Mouse (Mus musculus) kidney, adult 11 months (tissue): ENCODE data around the gene Dcdc2b.

Experiments
- DNase-seq: peaks from one replicate; pipeline ENCODE4 v3.0.0; 2022

Gene Dcdc2b

DNA sequence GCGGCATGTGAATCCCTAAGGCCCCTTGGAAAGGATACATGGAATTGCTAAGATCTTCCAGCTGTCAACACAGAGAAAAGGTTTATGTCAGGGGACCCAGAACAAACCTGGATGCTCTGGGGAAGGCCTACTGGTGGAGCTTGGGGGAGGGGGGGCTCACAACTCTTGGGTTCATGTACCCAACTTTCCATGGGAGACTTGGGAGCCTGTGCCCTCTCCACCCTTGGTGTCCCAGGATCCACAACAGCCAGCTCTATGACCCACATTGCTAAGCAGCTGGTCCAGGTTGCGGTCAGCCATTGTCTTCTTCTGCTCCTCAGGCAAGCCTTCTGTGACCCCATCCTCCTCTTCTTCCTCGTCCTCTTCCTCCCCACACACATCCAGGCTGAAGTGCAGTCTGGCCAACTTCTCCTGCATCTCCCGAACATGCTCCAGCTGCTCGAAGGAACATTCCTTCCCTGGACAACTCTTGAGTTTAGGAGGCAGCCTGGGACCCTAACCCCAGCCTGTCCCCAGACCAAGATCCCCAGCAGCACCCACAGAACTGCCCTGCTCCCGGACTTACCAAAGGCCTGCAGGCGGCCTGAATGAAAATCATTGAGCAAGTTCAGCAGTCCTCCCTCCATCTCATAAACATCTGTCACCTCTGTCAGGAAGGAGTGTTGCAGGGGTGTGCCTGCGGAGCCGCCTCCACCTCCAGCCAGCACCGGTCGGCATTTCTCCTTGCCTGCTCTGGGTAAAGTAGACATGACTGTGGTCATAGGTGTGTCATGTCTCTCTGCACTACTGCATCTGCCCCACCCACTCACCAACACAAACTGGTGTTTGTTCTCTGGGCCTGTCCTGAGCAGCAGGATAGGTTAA lies 6.6 kb upstream of the Dcdc2b start:
- no peak for DNase-seq

DNA sequence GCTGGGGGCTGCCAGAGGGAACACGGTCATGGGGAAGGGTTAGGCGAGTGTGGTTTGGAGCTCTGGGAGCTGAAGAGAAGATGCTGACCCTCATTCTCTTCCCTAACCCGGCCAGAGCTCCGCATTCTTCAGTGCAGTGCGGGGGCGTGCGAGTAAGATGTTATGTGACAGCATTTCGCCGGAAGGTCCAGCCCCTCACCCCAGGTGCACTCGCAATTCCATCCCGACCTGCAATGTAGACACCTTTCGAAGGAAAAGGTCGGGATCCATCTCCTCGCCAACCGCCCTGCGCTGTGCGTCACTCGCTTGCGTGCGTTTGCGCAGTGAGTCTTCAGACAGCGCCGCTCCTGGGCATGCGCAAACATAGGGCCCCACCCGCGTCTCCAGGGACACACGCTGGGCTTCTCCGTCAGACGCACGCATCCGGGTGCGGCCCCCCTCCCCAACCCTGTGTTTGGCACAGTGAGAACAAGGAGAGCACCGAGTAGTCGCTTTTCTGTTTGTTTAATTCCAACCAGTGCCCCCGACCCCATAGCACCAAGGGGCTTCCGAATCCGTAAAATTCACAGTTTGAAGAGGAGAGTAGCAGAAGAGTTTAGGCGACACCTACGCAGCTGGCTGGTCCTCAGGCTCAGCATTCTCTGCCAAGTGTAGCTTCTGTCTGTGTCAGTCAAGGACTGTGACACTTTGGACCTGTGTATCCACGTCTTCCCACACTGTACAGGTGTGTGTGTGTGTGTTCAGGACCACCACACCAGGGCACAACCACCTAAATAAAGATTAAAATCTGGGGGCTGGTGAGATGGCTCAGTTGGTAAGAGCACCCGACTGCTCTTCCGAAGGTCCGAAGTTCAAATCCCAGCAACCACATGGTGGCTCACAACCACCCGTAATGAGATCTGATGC lies 5.0 kb upstream of the Dcdc2b start, which contains the start of gene Iqcc:
Gene Iqcc (minus strand): TSS at position 314 of the 906 bp plus-strand sequence.
- peak; percentile 95 for DNase-seq

DNA sequence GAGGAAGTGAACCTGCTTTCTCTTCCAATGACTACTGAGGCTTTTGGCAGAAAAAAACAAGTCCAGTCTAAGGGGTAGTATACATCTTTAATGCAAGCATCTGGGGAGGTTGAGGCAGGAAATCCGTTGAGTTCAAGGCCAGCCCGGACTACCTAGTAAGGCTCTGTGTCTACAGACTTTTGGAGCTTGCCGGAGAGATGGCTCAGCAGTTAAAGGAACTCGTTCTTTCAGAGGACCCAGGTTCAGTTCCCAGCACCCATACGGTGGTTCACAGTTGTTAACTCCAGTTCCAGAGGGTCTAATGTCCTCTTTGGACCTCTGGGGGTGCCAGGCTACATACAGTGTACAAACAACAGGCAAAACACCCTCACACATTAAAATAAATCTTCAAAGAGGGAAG lies 4.0 kb upstream of the Dcdc2b start:
- no peak for DNase-seq

DNA sequence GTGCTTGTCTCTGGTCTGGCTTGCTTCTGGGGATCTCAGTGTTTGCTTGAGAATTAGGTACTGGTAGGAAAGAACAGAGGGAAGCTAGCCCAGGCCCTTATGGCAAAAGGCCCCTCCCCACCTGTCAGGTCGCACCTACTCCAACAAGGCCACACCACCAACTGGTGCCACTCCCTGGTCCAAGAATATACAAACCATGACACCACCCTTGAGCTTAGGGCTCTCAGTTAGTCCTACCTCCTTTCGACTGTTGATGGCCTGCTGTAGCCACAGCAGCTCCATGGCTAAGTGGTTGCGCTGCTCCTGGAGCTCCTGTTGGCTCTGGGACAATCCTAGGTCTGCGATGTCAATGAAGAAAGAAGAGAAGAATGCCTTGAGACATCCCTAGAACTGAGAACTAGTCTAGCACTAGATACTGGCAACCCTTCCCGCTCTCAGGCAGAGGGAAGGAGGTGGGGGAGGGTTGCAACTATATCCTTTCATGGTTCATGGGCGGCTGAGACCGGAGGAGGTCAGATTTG lies 3.1 kb upstream of the Dcdc2b start:
- no peak for DNase-seq

DNA sequence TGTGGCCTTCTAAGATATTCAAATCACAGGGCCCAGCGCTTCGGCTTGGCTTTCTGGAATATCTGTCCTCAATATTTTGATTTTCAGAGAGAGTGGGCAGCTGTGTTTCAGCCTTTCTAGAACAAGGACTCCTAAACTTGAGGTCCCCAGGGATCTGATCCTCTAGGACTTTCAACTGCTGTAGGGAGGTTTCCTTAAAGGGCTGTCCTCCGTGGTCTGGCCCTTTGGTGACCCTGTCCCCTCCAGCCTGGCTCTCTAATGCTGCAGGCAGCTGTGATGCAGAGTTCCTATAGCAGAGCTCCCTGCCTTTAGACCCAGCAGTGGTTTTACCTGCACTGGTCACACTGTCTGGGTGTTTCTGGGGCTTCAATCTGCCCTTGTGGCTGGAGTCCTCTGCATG lies 2.6 kb upstream of the Dcdc2b start:
- no peak for DNase-seq

DNA sequence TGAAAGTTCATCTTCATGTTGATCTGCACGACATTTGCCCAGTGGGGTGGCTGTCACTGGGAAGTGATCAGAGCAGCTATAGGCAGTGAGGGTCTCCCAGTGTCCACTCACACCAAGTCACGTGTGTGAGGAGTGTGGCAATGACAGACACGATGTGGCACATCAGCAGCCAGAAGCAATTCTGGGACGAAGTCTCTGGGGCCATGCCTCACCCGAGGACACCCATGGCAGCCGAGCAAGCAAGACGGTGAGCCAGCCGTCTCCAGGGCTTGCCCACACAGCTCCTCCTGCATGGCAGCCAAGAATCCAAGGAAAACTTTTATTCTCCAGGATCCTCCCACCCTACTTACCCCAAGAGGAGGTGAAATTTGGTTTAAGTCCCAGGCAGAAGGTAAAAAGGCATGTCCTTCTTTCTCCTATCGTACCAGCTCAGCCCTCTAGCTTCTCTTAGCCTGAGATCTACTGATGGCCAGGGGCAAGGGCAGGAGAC lies 1.8 kb upstream of the Dcdc2b start:
- DNase-seq: no peak

DNA sequence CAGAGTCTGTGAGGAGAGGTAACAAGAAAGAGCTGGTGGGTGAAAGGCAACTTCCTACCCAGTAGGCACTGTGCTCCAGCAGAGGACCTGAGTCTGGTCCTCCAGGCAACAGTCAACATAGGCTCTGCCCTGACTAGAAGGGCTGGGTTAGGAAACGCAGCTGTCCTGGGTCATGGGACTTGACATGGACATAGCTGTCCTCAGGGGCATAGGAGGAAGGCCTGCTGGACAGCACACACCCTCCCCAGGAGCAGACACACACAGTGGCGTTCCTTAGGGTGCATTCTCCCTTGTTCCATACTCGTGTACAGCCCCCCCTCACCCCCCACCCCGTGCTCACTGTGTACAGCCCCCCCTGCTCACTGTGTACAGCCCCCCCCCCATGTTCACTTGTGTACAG lies 3.6 kb downstream of the Dcdc2b start:
- DNase-seq: no peak

DNA sequence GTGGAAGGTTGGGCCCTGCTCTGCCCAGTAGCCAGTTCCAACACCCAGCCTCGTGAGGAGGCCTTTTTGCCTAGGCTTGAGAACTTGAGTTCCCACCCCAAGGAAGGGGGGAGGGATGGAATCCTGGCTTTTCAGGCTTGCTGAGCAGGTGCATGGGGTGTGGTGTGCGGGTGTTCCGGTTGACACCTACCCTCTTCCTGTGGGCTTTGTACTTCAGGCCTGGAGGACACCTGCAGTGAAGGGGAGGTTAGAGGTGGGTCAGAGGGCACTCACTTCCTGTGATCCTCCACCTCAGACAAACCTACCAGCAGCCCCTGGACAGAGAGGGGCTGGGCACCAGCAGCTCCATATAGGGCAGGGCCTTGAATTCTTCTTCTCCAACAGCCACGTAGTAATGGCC lies 4.0 kb downstream of the Dcdc2b start:
- DNase-seq: no peak

DNA sequence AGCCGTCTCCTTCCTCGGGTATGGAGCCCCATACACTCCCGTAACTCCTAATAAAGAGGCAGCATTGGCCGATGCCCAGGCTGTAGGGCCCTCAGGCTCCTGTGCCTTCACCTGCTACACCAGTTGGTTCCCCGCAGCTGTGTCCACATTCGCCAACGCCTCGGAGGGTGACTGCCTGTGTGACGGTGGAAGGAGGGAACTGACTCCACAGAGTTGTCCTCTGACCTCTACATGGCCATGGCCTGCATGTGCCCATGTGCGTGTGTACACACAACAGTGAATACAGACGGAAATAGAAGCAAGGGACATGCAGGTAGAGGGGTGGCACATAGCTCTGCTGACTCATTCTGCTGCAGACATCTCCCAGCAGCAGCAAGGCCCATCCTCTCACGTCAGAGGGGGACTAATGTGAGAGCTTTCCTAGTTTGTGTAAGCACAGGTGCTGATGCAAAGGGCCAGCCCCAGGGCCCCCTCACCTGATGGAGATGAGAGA lies 4.9 kb downstream of the Dcdc2b start:
- DNase-seq: no peak

DNA sequence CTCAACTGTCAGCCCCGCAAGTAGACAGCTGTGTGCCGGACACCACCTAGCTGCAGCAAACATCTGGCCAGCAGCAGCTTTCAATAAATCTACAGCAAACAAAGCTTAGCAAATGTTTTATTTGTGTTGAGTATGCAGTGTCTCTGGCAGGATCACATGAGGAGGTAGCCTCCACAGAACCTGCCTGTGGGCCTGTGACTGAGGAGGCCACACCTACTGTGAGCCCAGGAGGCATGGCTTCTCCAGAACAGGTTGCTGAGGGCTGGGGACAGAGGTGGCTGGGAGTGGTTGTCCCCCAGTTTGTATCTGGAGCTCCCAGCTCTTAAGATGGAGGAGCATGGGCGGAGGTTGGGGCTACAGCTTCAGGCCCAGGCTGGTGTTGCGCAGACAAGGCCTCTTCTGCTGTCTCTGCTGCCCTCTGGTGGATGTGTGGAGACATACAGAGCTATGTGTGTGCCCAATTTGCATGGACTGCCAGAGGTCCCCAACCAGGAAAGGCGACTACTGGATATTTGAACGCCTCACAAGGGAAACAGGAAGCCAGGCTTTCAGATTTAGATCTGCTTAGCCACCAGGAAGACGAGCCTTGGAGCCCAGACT lies 5.5 kb downstream of the Dcdc2b start:
- peak; percentile 76 for DNase-seq

DNA sequence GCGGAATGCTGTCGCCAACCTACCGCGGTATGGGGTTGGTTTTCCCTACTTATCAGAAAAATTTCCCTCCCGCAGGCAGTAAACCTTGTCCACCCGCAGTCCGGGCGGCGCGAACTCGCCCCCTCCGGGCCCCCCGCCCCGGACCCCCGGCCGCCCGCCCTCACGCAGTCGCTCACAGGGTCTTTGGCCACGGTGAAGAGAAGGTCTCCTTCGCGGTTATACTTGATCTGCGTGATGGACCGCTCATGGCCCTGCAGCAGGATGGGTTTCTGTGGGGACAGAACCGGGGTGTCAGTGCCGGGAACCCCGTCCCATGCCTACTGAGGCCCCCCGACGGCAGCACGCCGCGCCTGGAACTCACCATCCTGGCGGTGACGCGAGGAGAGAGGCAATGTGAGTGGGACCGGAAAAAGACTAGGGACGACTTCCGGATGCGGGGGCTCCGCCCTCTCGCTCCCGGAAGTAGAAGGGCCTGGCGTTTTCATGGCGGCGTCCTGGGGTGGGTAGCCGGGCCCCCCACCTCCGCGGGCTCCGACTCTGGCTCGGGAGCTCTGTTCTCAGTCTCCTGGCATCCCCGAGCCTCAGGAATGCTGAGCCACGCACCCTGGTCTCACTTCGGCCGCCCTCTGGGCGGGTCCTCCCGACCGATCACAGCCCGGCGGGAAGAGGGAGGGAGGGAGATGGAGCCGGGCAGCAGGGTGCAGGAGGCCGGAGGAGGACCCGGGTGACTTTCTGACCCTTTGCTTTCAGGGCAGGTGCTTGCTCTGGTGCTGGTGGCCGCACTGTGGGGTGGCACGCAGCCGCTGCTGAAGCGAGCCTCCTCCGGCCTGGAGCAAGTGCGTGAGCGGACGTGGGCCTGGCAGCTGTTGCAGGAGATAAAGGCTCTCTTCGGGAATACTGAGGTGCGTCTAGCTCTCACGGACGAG lies 13.6 kb downstream of the Dcdc2b start, which contains the start of the genes Eif3i and Tmem234:
Gene Eif3i (minus strand): TSS at position 416 of the 926 bp plus-strand sequence.
Gene Tmem234 (plus strand): TSS at position 436 of the 926 bp plus-strand sequence.
- peak; percentile 79 for DNase-seq

DNA sequence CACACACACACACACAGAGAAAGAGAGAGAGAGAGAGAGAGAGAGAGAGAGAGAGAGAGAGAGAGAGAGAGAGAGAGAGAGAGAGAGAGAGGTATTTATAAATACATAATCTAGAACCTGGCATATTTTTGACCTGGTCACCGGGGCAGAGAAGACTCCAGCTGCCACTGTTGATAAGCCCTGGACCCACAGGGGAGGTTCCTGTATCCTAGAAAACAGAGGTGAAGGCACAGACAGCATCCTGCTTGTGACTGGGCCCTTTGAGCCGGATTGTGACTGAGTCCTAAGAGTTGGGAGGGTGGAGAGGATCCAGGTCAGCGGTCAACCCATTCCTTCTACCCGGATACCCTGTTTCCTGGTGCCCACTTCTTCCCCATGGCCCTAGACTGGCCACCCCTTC lies 25.2 kb downstream of the Dcdc2b start:
- no peak for DNase-seq

DNA sequence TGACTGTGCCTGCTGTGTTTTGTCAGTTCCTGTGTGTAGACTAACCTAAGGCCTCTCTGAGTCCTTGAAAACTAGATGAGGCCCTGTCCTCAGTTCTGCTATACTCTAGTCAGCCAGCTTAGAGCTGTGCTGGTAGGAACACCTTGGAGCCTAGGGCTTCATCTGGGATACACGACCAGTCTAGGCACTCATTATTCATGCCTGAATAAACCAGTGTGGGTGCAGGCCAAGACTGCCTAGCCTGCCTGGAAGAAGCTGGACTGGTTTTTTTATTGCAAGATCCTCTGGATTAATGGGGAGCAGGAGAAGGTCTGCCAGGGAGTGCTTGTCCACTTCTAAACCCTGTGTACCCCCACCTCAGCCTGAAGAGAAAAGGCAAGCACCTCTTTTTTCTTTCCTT lies 27.1 kb downstream of the Dcdc2b start:
- peak; percentile 62 for DNase-seq

DNA sequence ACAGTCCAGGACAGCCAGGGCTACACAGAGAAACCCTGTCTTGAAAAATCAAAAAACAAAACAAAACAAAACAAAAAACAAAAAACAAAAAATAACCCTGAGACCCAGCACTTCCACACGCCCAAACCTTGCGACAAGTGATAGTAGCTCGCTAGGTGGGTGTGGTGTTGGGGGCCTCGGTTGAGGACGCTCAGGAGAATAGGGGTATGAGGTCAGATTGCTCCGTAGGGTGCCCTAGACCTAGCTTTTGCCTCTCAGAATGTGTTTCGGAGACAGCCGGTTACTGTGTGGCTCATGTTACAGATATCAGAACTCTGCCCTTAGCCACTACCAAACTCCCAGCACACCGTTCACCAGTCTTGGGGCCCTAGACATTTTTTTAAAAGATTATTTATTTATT lies 28.3 kb downstream of the Dcdc2b start:
- DNase-seq: no peak

DNA sequence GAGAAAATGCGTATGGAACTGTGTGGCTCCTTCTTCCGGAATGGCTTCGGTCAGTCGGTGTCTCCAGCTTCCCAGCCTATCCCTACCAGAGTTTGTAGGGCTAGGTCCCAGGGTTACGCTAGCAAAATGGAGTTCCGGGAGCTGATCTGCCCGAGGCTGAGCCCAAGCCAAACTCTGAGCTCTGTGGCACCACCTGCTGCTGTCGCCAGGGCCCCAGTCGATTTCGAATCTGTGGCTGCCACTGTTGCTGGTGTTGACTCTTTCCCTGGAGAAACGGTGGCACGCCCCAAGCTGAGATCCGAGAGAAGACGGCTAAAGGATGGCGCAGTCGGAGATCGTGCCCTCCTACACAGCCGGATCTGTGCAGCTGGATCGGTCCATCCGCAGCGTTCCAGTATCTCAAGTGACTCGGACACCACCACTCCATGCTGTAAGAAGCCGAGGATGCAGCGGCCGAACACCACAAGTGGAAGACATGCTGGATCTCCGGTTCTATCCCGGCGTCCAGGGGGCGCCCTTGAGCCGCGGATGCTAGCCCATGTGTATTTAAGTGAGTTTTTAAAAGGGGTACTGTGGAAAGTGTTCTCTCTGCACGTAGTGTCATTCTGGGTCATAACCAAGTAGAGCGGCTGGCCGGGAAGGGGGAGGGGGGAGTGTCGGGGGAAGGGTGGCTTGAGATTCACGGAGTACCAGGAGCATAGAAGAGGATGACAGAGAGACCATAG lies 29.0 kb downstream of the Dcdc2b start:
- DNase-seq: peak; percentile 84

DNA sequence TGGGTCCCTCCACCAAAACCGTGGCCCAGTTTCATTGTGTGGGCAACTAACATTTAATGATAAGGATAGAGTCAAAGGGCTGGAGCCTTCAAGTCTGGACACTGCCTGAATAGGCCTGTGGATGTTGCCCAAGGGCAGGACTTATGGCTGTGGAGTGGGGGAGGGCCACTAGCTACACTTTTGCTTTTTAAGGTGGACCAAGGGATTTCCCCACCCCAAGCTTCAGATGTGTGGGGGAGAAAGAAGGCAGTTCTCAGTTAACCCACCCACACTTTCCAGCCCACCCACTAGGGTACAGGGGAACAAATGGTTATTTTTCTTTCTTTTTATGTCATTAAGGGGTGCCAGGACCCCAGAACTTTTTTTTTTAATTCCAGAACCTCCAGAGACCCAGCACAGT lies 29.7 kb downstream of the Dcdc2b start:
- no peak for DNase-seq

DNA sequence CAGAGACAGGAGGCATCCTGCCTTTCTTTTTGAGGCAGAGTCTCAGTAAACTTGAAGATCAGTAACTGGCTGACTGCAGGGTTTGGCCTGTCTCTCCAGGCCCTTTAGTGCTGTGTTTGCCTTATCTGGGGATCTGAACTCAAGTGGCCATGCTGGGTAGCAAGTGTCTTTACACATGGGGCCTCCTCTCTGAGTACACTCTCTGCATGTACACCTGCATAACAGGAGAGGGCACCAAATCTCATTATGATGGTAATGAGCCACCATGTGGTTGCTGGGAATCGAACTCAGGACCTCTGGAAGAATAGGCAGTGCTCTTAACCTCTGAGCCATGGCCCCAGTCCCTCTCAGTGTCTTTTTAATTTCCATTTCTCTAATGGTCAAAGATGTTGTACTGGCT lies 31.8 kb downstream of the Dcdc2b start:
- DNase-seq: no peak

DNA sequence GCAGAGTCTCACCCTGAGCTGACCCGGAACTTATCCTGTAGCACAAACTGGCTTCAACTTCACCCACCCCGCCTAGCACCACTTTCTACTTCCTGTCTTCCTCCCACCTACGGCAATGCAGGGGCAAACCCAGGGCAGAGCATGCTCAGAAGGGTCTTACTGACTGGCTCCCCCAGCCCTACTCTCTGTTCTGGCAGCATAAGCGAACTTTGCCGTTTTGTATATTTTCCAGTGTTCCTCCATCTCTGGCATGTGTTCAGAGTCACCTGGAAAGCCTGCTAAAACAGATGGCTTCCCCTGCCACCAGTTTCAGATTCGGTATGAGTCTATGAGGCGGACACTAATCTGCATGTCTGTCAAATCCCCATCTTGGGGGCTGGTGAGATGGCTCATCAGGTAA lies 33.7 kb downstream of the Dcdc2b start:
- DNase-seq: no peak

DNA sequence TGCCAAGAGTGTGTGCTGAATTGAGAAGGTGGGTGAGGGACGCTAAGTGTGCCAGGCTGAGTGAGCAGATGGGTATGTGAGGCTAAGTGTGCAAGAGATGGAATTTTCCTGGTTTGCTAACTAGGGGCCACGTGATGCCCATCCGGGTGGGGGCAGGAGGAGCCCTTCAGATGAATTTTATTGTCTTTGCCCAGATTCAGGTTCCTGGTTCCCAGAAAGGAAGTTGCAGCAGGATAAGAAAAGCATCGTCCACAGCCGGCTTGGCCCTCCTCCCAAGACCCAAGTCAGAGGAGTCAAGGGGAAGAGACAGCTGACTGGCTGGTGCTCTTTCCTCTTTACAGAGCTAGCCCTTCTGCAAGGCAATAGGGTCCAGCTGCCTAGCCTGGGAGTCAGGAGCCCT lies 35.6 kb downstream of the Dcdc2b start, which contains the start of gene Fam167b:
Gene Fam167b (minus strand): TSS at position 84 of the 400 bp plus-strand sequence.
- DNase-seq: peak; percentile 77

DNA sequence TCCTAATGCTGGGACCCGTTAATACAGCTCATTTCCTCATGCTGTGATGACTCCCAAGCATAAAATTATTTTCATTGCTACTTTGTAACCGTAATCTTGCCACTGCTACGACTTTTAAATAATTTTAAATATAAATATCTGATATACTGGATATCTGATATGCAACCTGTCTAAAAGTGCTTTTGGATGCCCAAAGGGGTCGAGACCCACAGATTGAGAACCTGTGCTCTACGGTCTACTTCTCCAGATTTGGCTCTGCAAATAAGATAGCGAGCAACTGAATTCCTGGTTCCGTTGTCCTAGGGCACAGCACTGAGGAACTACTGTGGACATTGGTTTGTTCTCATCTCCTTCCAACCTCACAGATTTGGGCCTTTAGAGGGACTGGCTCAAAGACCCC lies 36.4 kb downstream of the Dcdc2b start:
- no peak for DNase-seq
